Mouse (Mus musculus): ENCODE data around the gene Sirt2. TPM values are rescaled to one million over a fixed set of nuclear protein-coding genes. Genes with fewer than 3 reads are reported as not detected.

Sirt2 gene
- polyA plus RNA-seq, 1 experiment from 2014 or later = 57.7 TPM

DNA sequence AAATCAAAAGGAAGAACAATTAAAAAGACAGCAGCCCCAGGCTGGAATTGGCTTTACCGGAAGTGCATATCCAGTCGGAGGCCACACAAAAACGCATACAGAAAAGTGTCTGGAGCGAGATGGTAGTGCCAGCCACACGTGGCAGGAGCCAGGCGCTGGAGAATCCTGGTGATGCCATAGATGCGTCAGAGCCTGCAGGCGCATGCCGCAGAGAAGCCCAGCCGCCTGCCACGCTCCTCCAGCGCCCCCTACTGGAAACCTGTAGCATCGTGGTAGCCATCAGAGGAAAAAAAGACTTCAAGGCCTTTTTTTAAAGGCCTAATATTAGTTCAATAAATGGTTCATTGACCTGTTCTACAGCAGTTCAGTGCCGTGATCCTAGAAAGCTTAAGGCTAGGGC, 39.9 kb upstream of the Sirt2 start:
- Histone ChIP-seq H3K36me3 (ENCODE audit: control insufficient read depth, insufficient read depth, low read length) (peaks cover 13% of the 10 kb centered on the region; the same call in 1 of the 2 replicates), H3K4me3 (ENCODE audit: control insufficient read depth in 1 of 2, insufficient read depth in 1 of 2, low read depth in 1 of 2, low read length in 2 of 2) (no peak overlapping the region), H3K9ac (ENCODE audit: low read length) (no peak overlapping the region), H3K27ac (replicated peaks in 1 of 2; ENCODE audit: control insufficient read depth in 1 of 2, insufficient read depth in 1 of 2, low read depth in 2 of 2, low read length in 2 of 2) (no peak overlapping the region), H3K27me3 (ENCODE audit: control insufficient read depth, insufficient read depth, low read length) (no peaks in the 10 kb centered on the region), H3K4me2 (ENCODE audit: low read length) (no peak overlapping the region), H3K4me1 (ENCODE audit: control insufficient read depth in 2 of 2, insufficient read depth in 2 of 2, low read length in 2 of 2) (peaks cover 0 to 2% of the 10 kb centered on the region in 2 experiments; a peak in 1 of 4 replicates), H3K9me3 (ENCODE audit: control insufficient read depth, low read length) (peaks cover 6% of the 10 kb centered on the region)
- no peak for ATAC-seq (ENCODE audit: insufficient number of reproducible peaks, insufficient read depth, low FRiP score, low read depth)
- 8% methylated on average over 14 of the region's 14 CpGs for WGBS

DNA sequence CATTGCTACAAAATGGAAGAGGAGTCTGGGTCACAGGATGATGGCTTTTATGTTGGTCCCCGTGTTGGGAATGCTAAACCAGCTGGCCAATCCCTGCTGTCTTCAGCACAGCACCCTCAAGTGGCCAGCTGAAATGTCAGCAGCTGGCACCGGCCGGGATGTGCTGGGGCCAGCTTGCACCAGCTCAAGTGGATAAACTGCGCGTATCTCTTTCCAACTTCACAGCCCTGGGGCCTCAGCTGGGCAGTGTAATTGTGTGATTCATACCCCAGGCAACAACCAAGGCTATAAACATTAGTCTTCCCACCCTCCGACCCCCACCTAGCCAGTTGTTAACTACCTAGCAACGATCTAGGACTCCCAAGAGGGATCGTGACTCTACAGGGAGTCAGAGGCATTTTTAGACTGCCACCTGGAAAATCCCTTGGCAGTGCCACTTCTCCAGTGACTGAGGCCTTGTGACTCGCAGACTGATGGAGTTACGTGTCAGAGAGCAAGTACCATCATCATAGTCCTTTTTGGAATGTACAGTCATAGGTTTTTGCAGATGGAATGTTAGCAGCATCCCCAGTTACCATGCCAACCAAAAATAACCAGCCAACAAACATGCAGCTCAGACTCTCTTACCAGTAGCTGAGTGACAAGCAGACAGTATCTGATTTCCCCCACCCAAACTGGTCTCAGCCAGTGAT, 38.7 kb upstream of the Sirt2 start:
- Histone ChIP-seq H3K9ac (ENCODE audit: low read length) (no peak overlapping the region), H3K27ac (replicated peaks in 1 of 2; ENCODE audit: control insufficient read depth in 1 of 2, insufficient read depth in 1 of 2, low read depth in 2 of 2, low read length in 2 of 2) (no peak overlapping the region), H3K36me3 (ENCODE audit: control insufficient read depth, insufficient read depth, low read length) (peaks cover 13% of the 10 kb centered on the region; the same call in 1 of the 2 replicates), H3K4me2 (ENCODE audit: low read length) (no peak overlapping the region), H3K4me3 (ENCODE audit: control insufficient read depth in 1 of 2, insufficient read depth in 1 of 2, low read depth in 1 of 2, low read length in 2 of 2) (no peak overlapping the region), H3K9me3 (ENCODE audit: control insufficient read depth, low read length) (peaks cover 6% of the 10 kb centered on the region), H3K27me3 (ENCODE audit: control insufficient read depth, insufficient read depth, low read length) (no peaks in the 10 kb centered on the region), H3K4me1 (ENCODE audit: control insufficient read depth in 2 of 2, insufficient read depth in 2 of 2, low read length in 2 of 2) (peaks cover 2 to 7% of the 10 kb centered on the region in 2 experiments)
- no peak for ATAC-seq (ENCODE audit: insufficient number of reproducible peaks, insufficient read depth, low FRiP score, low read depth)
- 53% methylated on average over 10 of the region's 10 CpGs for WGBS

DNA sequence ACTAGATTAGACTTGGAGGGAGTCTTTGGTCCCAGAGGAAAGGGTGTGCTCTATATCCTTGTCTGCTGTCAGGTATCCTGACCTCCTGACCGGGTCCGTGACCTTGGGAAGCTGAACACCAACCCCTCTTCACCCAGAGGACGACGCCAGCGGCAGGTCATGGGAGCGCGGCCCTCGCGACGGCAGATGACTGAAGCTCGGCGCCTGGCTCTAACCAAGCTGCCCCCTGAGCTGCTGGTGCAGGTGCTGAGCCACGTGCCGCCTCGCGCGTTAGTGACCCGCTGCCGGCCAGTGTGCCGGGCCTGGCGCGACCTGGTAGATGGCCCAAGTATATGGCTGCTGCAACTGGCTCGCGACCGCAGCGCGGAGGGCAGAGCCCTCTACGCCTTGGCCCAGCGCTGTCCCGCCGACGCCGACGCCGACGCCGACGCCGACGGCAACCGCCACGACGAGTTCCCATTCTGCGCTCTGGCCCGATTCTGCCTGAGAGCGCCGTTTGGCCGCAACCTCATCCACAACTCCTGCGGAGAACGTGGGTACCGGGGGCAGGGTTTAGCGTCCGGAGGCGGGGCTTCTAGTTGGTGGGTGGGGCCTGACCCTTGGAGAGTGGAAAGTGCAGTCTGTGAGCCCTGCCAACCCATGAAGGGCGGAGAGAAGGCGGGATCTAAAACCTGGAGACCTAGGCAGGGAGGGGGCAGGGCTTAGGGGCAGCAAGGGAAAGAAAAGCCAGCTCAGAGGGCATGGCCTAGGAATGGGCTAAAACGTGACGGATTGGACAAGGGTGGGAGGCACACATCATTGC, 34.0 kb upstream of the Sirt2 start:
- peak; percentile 76 for ATAC-seq (ENCODE audit: insufficient number of reproducible peaks, insufficient read depth, low FRiP score, low read depth)
- Histone ChIP-seq H3K4me3 (ENCODE audit: control insufficient read depth in 1 of 2, insufficient read depth in 1 of 2, low read depth in 1 of 2, low read length in 2 of 2) (peak overlapping the region; percentile 48 to 57), H3K9me3 (ENCODE audit: control insufficient read depth, low read length) (peaks cover 6% of the 10 kb centered on the region), H3K9ac (ENCODE audit: low read length) (peak overlapping the region; percentile 56), H3K36me3 (ENCODE audit: control insufficient read depth, insufficient read depth, low read length) (peaks cover 24% of the 10 kb centered on the region), H3K4me1 (ENCODE audit: control insufficient read depth in 2 of 2, insufficient read depth in 2 of 2, low read length in 2 of 2) (peaks cover 7 to 8% of the 10 kb centered on the region in 2 experiments), H3K27ac (replicated peaks in 1 of 2; ENCODE audit: control insufficient read depth in 1 of 2, insufficient read depth in 1 of 2, low read depth in 2 of 2, low read length in 2 of 2) (no peak overlapping the region), H3K27me3 (ENCODE audit: control insufficient read depth, insufficient read depth, low read length) (no peaks in the 10 kb centered on the region), H3K4me2 (ENCODE audit: low read length) (peak overlapping the region; percentile 87)
- 3% methylated on average over 58 of the region's 58 CpGs for WGBS

DNA sequence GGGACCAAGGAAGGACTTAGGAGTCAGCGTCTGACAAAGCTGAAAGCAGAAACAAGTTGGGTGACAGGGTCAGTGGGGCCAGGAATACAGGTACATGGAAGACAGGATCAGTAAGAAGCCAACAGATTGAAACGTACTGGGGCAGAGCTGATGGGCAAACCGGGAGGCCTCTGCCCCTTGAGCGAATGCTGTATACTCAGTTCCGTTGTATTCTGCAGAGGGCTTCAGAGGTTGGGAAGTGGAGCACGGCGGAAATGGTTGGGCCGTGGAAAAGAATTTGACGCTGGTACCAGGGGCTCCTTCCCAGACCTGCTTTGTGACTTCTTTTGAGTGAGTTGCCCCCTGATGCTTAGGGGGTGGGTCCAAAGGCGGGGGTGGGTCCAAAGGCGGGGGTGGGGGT, 33.3 kb upstream of the Sirt2 start:
- Histone ChIP-seq H3K36me3 (ENCODE audit: control insufficient read depth, insufficient read depth, low read length) (peaks cover 30% of the 10 kb centered on the region), H3K9me3 (ENCODE audit: control insufficient read depth, low read length) (peaks cover 6% of the 10 kb centered on the region), H3K4me3 (ENCODE audit: control insufficient read depth in 1 of 2, insufficient read depth in 1 of 2, low read depth in 1 of 2, low read length in 2 of 2) (peak overlapping the region; percentile 48 to 57), H3K4me1 (ENCODE audit: control insufficient read depth in 2 of 2, insufficient read depth in 2 of 2, low read length in 2 of 2) (peaks cover 7 to 8% of the 10 kb centered on the region in 2 experiments), H3K4me2 (ENCODE audit: low read length) (peak overlapping the region; percentile 87), H3K9ac (ENCODE audit: low read length) (peak overlapping the region; percentile 56; the same call in 1 of the 2 replicates), H3K27me3 (ENCODE audit: control insufficient read depth, insufficient read depth, low read length) (no peaks in the 10 kb centered on the region), H3K27ac (replicated peaks in 1 of 2; ENCODE audit: control insufficient read depth in 1 of 2, insufficient read depth in 1 of 2, low read depth in 2 of 2, low read length in 2 of 2) (no peak overlapping the region)
- ATAC-seq (ENCODE audit: insufficient number of reproducible peaks, insufficient read depth, low FRiP score, low read depth) = no peak
- WGBS = 19% methylated on average over 11 of the region's 11 CpGs

DNA sequence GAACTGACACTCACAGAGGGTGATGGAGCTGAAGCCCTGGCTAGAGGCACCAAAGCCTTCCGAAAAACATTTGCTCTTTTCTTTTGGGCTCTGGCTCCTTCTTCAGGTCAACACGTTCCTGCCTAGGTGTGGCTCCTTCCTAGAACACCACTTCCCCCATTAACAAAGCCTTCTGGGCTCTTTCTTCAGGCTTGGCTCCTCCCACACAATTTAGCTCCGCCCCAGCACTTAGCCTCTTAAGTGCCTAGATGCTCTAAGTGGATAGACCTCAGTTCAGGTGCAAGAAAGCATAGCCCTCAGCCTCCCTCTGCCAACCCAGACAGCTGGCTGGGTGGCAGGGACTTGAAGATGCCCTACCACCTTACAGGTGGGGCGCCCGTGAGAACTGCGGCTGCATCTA, 30.8 kb upstream of the Sirt2 start:
- ATAC-seq (ENCODE audit: insufficient number of reproducible peaks, insufficient read depth, low FRiP score, low read depth) = no peak

DNA sequence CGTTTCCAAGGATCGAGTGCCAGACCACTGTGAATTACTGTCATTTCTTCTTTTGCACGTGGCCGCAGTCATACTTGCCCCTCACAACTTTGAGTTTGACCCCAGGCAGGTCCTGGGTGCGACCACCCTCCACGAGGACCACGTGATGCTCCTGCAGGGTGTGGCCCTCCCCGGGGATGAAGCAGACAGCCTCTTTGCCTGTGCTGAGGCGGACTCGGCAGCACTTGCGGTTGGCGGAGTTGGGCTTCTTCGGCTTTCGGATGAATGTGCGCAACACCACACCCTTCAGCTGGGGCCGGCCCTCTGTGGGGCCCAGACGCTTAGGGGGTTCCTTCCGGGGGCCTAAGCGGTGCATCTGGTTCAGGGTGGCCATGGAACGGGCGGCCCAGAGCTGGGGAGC, 26.7 kb upstream of the Sirt2 start:
- Histone ChIP-seq H3K4me3 (ENCODE audit: control insufficient read depth in 1 of 2, insufficient read depth in 1 of 2, low read depth in 1 of 2, low read length in 2 of 2) (no peak overlapping the region), H3K9me3 (ENCODE audit: control insufficient read depth, low read length) (no peaks in the 10 kb centered on the region), H3K4me2 (ENCODE audit: low read length) (no peak overlapping the region), H3K9ac (ENCODE audit: low read length) (no peak overlapping the region), H3K27me3 (ENCODE audit: control insufficient read depth, insufficient read depth, low read length) (no peaks in the 10 kb centered on the region), H3K36me3 (ENCODE audit: control insufficient read depth, insufficient read depth, low read length) (peaks cover 56% of the 10 kb centered on the region), H3K27ac (replicated peaks in 1 of 2; ENCODE audit: control insufficient read depth in 1 of 2, insufficient read depth in 1 of 2, low read depth in 2 of 2, low read length in 2 of 2) (no peak overlapping the region), H3K4me1 (ENCODE audit: control insufficient read depth in 2 of 2, insufficient read depth in 2 of 2, low read length in 2 of 2) (peaks cover 5 to 14% of the 10 kb centered on the region in 2 experiments)
- no peak for ATAC-seq (ENCODE audit: insufficient number of reproducible peaks, insufficient read depth, low FRiP score, low read depth)
- 93% methylated on average over 21 of the region's 21 CpGs for WGBS

More for the DNA sequence above, 30.8 kb upstream of the Sirt2 start:
- Histone ChIP-seq H3K4me3 (ENCODE audit: control insufficient read depth in 1 of 2, insufficient read depth in 1 of 2, low read depth in 1 of 2, low read length in 2 of 2) (no peak overlapping the region), H3K27ac (replicated peaks in 1 of 2; ENCODE audit: control insufficient read depth in 1 of 2, insufficient read depth in 1 of 2, low read depth in 2 of 2, low read length in 2 of 2) (no peak overlapping the region), H3K9ac (ENCODE audit: low read length) (no peak overlapping the region), H3K9me3 (ENCODE audit: control insufficient read depth, low read length) (peaks cover 6% of the 10 kb centered on the region), H3K27me3 (ENCODE audit: control insufficient read depth, insufficient read depth, low read length) (no peaks in the 10 kb centered on the region), H3K4me1 (ENCODE audit: control insufficient read depth in 2 of 2, insufficient read depth in 2 of 2, low read length in 2 of 2) (peaks cover 8 to 10% of the 10 kb centered on the region in 2 experiments), H3K4me2 (ENCODE audit: low read length) (no peak overlapping the region), H3K36me3 (ENCODE audit: control insufficient read depth, insufficient read depth, low read length) (peaks cover 48% of the 10 kb centered on the region)
- WGBS = 75% methylated on average over 6 of the region's 6 CpGs

DNA sequence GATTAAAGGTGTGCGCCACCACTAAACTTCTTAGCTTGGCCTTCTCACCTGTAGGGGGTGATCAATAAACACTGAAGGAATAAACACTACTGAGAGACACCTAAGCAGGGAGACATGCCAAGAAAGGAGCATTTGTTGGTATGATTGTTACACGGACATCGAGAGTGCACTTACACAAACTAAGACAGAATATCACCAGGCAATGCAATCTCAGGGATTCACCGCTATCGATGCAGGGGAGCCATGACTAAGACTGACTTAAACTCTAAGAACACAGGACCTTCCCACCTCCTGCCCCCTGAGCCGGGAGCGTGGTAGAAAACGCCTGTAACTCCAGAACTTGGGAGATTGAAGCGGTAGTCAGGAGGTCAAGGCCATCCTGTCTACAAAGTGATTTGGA, 25.6 kb upstream of the Sirt2 start:
- Histone ChIP-seq H3K27ac (replicated peaks in 1 of 2; ENCODE audit: control insufficient read depth in 1 of 2, insufficient read depth in 1 of 2, low read depth in 2 of 2, low read length in 2 of 2) (peak overlapping the region; percentile 66 to 73), H3K4me3 (ENCODE audit: control insufficient read depth in 1 of 2, insufficient read depth in 1 of 2, low read depth in 1 of 2, low read length in 2 of 2) (peak overlapping the region; percentile 76 to 96), H3K9me3 (ENCODE audit: control insufficient read depth, low read length) (no peaks in the 10 kb centered on the region), H3K4me2 (ENCODE audit: low read length) (peak overlapping the region; percentile 95), H3K36me3 (ENCODE audit: control insufficient read depth, insufficient read depth, low read length) (peaks cover 56% of the 10 kb centered on the region), H3K27me3 (ENCODE audit: control insufficient read depth, insufficient read depth, low read length) (no peaks in the 10 kb centered on the region), H3K9ac (ENCODE audit: low read length) (peak overlapping the region; percentile 88), H3K4me1 (ENCODE audit: control insufficient read depth in 2 of 2, insufficient read depth in 2 of 2, low read length in 2 of 2) (peaks cover 5 to 14% of the 10 kb centered on the region in 2 experiments)
- WGBS = 28% methylated on average over 9 of the region's 9 CpGs
- ATAC-seq (ENCODE audit: insufficient number of reproducible peaks, insufficient read depth, low FRiP score, low read depth) = no peak

Data from heart, embryonic 14.5 days (tissue).